Mouse (Mus musculus): ENCODE measurements at regions not wholly inside any gene's neighbourhood (a gene's known extent, or its start where the extent isn't known, plus 50 kb on each side); places are given as distances from the start of the nearest gene placed in this dataset.
"Not testable (repeated sequence)": the region's sequence is repeated elsewhere in the genome, so short reads cannot be mapped to it uniquely, and the experiment has no call there.

DNA sequence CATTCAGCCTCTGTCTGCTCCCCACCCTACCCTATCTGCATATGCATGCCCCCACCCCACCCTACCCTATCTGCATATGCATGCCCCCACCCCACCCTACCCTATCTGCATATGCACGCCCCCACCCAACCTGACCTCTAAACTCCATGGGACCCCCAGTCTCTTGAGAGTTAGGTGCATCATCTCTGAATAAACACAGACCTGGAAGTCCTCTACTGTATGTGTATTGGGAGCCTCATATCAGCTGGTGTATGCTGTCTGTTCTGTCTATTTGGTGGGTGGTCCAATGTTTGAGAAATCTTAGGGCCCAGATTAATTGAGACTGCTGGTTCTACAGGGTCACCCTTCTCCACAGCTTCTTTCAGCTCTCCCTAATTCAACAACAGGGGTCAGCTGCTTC lies 109.4 kb upstream of the Tenm4 start:
- TF ChIP-seq EP300 (IDR thresholded peaks at IDR 0.05; ENCODE audit: low read length); NRF1 (IDR thresholded peaks at IDR 0.05; ENCODE audit: low read depth, low read length); RAD21 (IDR thresholded peaks at IDR 0.05; ENCODE audit: low read depth, low read length); ZC3H11A (IDR thresholded peaks at IDR 0.05; ENCODE audit: low read depth, low read length); POLR2AphosphoS2 (IDR thresholded peaks at IDR 0.05; ENCODE audit: low read depth, low read length); MAZ (IDR thresholded peaks at IDR 0.05; ENCODE audit: low read depth, low read length); JUND (conservative IDR thresholded peaks at IDR 0.05; ENCODE audit: low read depth, low read length); NELFE (IDR thresholded peaks at IDR 0.05; ENCODE audit: low read depth, low read length); SMC3 (IDR thresholded peaks at IDR 0.05; ENCODE audit: low read depth, low read length); USF1 (IDR thresholded peaks at IDR 0.05; ENCODE audit: low read depth, low read length); CTCF (conservative IDR thresholded peaks at IDR 0.05 in 1 of 2, IDR thresholded peaks at IDR 0.05 in 1 of 2; ENCODE audit: low read depth in 2 of 2, low read length in 2 of 2): not testable (repeated sequence)
